Mouse (Mus musculus) T-helper 1 cell (primary cell): ENCODE measurements around the gene Cacnb3.

Experiments used
- in situ Hi-C: fragments of 300-600 bp; cut with MboI, MseI; formaldehyde crosslinking; loops from one replicate; pipeline ENCODE4 v1.15.1; 2025; ENCODE audit warnings: high pct_unique_total_duplicates

Cacnb3 gene

GRCm38 (mm10) chr15:98634541-98635081 is 4.0 kb downstream of the Cacnb3 start:
- in situ Hi-C loops = loop anchor here (5.0 kb wide), 1 partner anchor 73 kb away; the partner anchor contains the start of gene Ccdc65

- in situ Hi-C loops = no loop called here
Measured at GRCm38 (mm10) chr15:98635291-98635841, 4.7 kb downstream of the Cacnb3 start.

GRCm38 (mm10) chr15:98636517-98636916 is 5.9 kb downstream of the Cacnb3 start:
- in situ Hi-C loops = no loop called here

- in situ Hi-C loops = no loop called here
Measured at GRCm38 (mm10) chr15:98637155-98637554, 6.5 kb downstream of the Cacnb3 start.

GRCm38 (mm10) chr15:98640157-98640556 is 9.5 kb downstream of the Cacnb3 start:
- in situ Hi-C loops = no loop called here

GRCm38 (mm10) chr15:98644406-98644805 is 13.8 kb downstream of the Cacnb3 start:
- in situ Hi-C loops = no loop called here

GRCm38 (mm10) chr15:98645057-98646026 is 14.7 kb downstream of the Cacnb3 start:
- in situ Hi-C loops = no loop called here

GRCm38 (mm10) chr15:98646737-98647136 is 16.1 kb downstream of the Cacnb3 start:
- in situ Hi-C loops = no loop called here

- in situ Hi-C loops = no loop called here
Measured at GRCm38 (mm10) chr15:98647308-98647707, 16.7 kb downstream of the Cacnb3 start.

- in situ Hi-C loops = no loop called here
Measured at GRCm38 (mm10) chr15:98648071-98648470, 17.4 kb downstream of the Cacnb3 start.

- in situ Hi-C loops = no loop called here
Measured at GRCm38 (mm10) chr15:98651431-98651830, 20.8 kb downstream of the Cacnb3 start.

GRCm38 (mm10) chr15:98652174-98652573 is 21.5 kb downstream of the Cacnb3 start:
- in situ Hi-C loops = no loop called here

- in situ Hi-C loops = no loop called here
Measured at GRCm38 (mm10) chr15:98656982-98657751, 26.5 kb downstream of the Cacnb3 start.

GRCm38 (mm10) chr15:98662198-98662566 is 31.5 kb downstream of the Cacnb3 start:
- in situ Hi-C loops = no loop called here

GRCm38 (mm10) chr15:98662567-98663545 is 32.2 kb downstream of the Cacnb3 start, which contains the start of gene Ddx23:
Ddx23 (minus strand) TSS chr15:98662894.
- in situ Hi-C loops = no loop called here

GRCm38 (mm10) chr15:98664042-98664907 is 33.6 kb downstream of the Cacnb3 start:
- in situ Hi-C loops = no loop called here

- in situ Hi-C loops = no loop called here
Measured at GRCm38 (mm10) chr15:98672592-98672991, 42.0 kb downstream of the Cacnb3 start.

- in situ Hi-C loops = no loop called here
Measured at GRCm38 (mm10) chr15:98673732-98674131, 43.1 kb downstream of the Cacnb3 start.

GRCm38 (mm10) chr15:98674284-98674993 is 43.8 kb downstream of the Cacnb3 start:
- in situ Hi-C loops = no loop called here
